Mouse (Mus musculus): ENCODE measurements around the gene Hypk.

- TF ChIP-seq CTCF (IDR thresholded peaks at IDR 0.05; ENCODE audit: low read depth) (no peak), EP300 (optimal IDR thresholded peaks at IDR 0.05) (no peak)
Observed at GRCm38 (mm10) chr2:121440834-121441605, 12.1 kb upstream of the Hypk start.
